Mouse (Mus musculus) Muller cell, postnatal 12 days (primary cell): Measurements from ENCODE around the gene Tmub2.
"Not testable (repeated sequence)": the region's sequence is repeated elsewhere in the genome, so short reads cannot be mapped to it uniquely, and the experiment has no call there.

Experiments
- DNase-seq: peaks from one replicate; pipeline ENCODE4 v3.0.0-alpha.2; 2015; ENCODE audit errors: inconsistent ontology term

Gene Tmub2

DNA sequence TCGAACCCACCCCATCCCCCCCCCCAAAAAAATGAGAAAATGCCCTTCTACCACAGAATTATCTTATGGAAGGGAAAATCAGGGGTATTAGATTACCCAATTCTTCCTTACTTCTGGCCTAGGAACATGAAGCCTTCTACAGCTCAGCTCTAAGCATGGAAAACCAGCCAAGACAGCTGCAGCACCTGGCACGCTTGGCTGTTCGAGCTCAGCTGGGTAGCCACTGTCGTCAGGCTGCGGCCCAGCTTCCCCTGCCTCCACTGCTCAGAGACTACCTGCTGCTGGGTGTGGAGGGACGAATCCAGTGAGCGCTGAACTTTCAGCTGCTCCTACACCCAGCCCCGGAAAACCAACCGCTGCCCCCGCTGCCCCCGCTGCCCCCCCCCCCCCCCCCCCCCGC is 7.0 kb upstream of the Tmub2 start:
- DNase-seq, result no peak

- no peak for DNase-seq
These were observed 5.1 kb upstream of the Tmub2 start for GRCm38 (mm10) chr11:102279595-102279994.

GRCm38 (mm10) chr11:102280267-102280666 is 4.5 kb upstream of the Tmub2 start:
- DNase-seq, result not testable (repeated sequence)

GRCm38 (mm10) chr11:102283922-102284321 is 809 bp upstream of the Tmub2 start:
- DNase-seq, result no peak

- no peak for DNase-seq
These were observed 534 bp downstream of the Tmub2 start for GRCm38 (mm10) chr11:102285095-102285834.

DNA sequence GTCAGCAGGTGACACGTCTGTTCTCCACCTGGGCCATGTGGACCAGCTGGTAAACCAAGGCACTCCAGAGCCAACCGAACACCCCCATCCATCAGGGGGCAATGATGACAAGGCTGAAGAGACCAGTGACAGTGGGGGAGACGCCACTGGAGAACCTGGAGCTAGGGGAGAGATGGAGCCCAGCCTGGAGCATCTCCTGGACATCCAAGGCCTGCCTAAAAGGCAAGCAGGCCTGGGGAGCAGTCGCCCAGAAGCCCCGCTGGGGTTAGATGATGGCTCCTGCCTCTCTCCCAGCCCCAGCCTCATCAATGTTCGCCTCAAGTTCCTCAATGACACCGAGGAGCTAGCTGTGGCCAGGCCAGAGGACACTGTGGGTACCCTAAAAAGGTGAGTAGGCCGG is 2.8 kb downstream of the Tmub2 start:
- DNase-seq, result no peak

DNA sequence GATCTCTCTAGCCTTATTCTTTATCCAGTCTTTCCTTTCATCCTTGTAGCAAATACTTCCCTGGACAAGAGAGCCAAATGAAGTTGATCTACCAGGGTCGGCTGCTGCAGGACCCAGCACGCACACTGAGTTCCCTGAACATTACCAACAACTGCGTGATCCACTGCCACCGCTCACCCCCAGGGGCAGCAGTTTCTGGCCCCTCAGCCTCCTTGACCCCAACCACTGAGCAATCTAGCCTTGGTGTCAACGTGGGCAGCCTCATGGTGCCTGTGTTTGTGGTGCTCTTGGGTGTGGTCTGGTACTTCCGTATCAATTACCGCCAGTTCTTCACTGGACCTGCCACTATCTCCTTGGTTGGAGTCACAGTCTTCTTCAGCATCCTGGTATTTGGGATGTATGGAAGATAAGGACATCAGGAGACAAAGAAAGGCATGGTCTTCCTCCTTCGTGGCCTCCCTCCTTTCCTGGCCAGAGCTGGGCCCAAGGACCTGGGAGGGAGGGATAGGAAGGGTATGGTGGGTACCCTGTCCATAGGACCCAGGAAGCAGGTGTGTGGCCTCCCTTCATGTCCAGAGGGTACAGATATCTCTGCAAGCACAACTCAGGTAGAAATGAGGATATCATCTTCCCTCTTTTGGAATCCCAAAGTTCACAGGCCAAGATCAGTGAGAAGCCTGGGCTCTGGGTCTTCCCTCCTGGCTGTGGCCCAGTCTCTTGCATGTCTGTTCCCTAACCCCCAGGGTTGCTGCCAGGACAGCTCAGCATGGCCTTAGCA is 3.5 kb downstream of the Tmub2 start:
- DNase-seq, result no peak

DNA sequence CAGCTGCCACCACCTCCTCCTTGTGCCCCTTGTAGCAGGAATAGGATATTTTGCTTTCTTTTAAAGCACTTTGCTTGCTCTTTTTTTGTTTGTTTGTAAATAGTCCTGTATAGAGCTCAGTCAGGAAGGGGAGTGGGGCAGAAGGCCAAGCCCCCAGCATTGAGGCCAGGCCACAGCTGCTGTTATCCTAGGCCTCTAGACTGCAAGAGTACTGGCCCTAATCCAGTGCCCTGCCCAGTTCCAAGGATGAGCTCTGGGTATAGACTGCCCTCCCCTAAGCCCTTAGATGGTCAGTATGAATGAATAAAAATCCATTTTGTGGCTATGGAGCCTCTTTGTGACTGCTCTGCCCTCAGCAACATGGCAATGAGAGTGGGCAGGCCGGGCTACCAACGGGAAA is 4.2 kb downstream of the Tmub2 start:
- no peak for DNase-seq

- no peak for DNase-seq
These were observed 4.9 kb downstream of the Tmub2 start for GRCm38 (mm10) chr11:102289511-102290100.

DNA sequence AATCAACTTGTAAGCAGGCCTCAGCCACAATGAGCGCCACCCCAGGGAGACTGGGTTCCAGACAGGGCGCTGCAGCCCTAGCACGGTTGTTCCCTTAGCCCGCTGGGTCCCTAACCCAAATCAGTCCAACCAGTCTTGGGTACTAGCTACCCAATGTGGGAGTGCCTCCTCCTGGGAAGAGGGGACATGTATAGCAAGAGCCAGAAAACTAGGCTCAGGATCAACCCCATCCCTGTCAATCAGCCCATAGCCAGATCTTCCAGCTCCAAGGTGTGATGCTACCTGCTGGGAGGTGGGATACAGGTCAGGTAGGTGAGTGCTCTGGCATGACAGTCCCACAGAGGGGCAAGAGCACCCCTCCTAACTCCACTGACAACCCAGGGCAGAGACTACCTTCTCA is 5.4 kb downstream of the Tmub2 start:
- no peak for DNase-seq

GRCm38 (mm10) chr11:102291051-102291535 is 6.4 kb downstream of the Tmub2 start:
- DNase-seq, result no peak

DNA sequence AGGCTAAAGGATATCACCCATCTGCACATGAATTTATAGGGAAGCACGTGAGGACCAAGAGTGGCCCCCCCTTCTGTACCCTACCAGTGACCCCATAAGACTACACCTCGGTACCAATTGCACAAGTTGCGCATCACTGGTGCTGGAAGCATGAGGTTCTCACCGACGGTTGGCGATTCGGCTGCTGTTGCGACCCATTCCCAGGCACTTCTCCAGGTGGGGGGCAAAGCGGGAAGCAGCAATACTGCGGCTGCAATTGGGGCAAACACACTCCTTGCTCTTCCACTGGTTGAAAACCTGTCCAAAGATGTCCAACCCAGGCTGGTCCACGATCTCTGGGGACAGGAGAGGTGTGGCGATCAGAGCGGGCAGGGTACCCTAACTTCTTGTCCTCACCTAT is 9.2 kb downstream of the Tmub2 start:
- no peak for DNase-seq

- DNase-seq, result no peak
These were observed 9.7 kb downstream of the Tmub2 start for GRCm38 (mm10) chr11:102294416-102294815.

DNA sequence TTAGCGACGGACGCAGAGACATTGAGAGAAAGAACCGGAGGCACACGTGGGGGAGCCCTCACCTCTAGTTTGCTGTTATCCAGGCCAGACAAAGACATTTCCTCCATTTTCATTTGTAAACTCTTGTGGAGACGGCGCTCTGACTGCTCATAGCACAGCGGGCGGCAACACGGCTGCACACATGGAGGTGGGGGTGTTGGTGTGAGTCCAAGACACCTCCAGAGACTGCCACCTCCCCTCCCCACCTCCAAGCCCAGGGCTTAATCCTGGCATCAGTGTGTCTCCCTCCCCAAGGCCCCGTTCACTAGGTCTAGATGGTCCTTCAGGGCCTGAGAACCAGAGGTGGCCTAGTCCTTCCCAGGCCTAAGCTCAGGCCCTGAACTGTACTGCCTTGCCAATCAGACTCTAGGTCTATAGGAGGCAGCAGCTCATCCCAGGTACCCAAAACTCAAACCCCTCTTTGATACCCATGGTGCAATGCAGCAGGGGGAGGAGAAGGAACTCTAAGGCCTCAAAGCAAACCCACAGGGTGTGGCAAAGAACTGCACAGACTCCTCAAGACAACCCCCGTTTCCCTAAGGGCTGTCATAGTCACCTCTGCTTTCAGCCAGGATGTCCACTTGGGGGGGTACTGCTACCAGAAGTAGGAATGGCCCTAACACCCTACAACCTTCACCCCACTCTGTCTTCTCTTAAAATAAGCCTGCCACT is 10.3 kb downstream of the Tmub2 start:
- peak; percentile 28 for DNase-seq

DNA sequence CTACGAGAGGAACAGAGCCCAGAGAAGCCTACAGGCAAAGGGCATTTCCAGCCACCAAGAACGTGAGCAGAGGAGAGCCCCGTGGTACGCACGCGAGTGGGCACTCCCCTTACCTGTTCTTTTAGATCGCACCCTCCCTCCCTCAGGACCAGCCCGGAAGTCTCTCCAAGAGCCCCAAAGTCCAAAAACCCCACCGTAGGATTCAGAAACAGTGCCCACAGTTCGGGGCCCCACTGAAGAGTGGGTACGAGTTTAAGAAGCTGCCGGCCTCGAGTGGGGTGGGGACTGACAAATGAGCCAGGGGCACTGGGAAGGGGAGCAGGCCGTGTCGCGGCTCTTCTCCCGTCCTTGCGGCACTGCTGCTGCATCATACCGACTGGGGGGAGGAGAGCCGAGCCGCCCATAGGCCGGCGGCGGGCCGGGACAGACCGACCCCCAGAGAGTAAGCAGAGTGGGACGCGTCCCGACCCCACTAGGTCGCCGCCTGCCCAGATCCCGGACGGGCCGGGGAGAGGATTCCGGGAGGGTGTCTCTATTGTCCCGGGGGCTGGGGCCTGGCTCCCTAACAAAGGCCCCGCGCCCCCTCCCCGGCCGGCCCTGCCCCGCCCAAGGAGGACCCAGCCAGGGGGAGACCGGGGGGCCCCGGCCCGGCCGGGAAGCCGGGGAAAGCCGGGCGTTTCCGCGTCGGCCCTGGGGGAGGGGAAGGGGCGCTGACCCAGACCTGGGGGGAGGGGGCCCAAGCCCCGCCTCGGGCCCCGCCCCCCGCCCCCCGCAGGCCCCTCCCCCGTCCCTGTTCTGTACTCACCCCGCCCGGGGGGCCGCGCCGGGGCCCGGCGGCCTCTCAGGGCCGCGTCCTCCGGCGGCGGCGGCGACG is 11.1 kb downstream of the Tmub2 start:
- peak; percentile 82 for DNase-seq

- peak; percentile 100 for DNase-seq
These were observed 12.1 kb downstream of the Tmub2 start, which contains the start of gene Atxn7l3 for GRCm38 (mm10) chr11:102296491-102297472. Gene Atxn7l3 (minus strand): TSS chr11:102296631.

DNA sequence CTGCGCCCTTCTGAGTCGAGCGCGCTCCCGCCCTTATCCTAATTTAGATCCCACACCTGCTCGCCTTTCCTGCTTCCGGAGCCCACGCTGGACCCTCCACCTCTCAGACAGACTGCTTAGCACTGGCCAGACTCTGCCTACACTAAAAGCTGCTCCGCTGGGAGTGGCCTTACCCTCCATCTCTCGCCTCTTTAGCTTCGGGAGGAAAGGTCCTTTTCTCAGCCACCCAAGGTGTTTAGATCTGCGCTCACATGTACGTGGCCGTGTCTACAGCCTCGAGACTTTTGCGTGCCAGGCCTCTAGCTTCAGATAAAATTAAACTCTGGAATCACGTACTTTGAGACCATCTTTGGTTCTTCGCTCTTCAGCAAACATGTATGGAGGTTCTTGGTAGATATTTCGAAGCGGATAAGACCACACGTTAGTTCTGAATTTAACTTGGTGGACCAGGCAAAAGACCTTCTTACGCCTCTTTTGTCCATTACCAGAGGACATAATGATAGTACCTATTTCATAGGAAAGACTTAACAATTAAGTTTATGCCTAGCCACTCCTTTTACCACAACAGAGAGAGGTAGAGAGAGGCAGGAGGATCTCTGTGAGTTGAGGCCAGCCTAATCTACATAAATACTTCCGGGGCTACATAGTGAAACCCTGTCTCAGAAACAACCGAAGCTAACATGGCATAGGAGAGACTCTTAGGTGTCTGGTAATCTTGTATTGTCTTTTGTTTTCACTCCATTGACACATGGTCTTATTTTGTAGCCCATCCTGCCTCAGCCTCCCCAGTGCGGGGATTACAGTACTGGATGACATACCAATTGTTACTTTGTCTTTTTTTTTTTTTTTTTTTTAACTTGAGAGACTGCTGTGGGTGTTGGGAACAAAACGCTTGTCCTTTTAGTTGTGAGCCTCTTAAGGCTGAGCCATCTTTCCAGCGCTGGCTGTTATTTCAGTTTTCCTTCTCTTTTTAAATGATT is 13.1 kb downstream of the Tmub2 start:
- DNase-seq, result no peak

GRCm38 (mm10) chr11:102299839-102300238 is 15.1 kb downstream of the Tmub2 start:
- peak; percentile 32 for DNase-seq
